Mouse (Mus musculus): Measurements from ENCODE around the gene Parp16. TPM values are rescaled to one million over a fixed set of nuclear protein-coding genes. Genes with fewer than 3 reads are reported as not detected.

Parp16 gene
- polyA plus RNA-seq, 1 experiment: 4.3 TPM

GRCm38 (mm10) chr9:65238191-65238760 lies 43.1 kb downstream of the Parp16 start:
- Histone ChIP-seq H3K27ac (ENCODE audit: control insufficient read depth, insufficient read depth, low read depth, low read length, poor library complexity) (no peak overlapping the region), H3K4me1 (ENCODE audit: control insufficient read depth, insufficient read depth, low read length) (no peaks in the 10 kb centered on the region), H3K4me3 (replicated peaks; ENCODE audit: control insufficient read depth, low read depth, low read length) (no peak overlapping the region)
- WGBS: 84% methylated on average over 13 of the region's 13 CpGs
- TF ChIP-seq POLR2A (IDR thresholded peaks at IDR 0.05; ENCODE audit: borderline replicate concordance, control insufficient read depth, low read depth, low read length): no peak

GRCm38 (mm10) chr9:65239176-65239575 lies 44.0 kb downstream of the Parp16 start:
- H3K4me3 ChIP-seq (replicated peaks; ENCODE audit: control insufficient read depth, low read depth, low read length): no peak overlapping the region
- TF ChIP-seq CTCF (IDR thresholded peaks at IDR 0.05; ENCODE audit: control insufficient read depth, insufficient read depth, low read length): no peak
- TF ChIP-seq POLR2A (IDR thresholded peaks at IDR 0.05; ENCODE audit: borderline replicate concordance, control insufficient read depth, low read depth, low read length): no peak
- WGBS: 88% methylated on average over 4 of the region's 4 CpGs
- H3K27ac ChIP-seq (ENCODE audit: control insufficient read depth, insufficient read depth, low read depth, low read length, poor library complexity): no peak overlapping the region
- H3K4me1 ChIP-seq (ENCODE audit: control insufficient read depth, insufficient read depth, low read length): no peaks in the 10 kb centered on the region

GRCm38 (mm10) chr9:65239731-65240130 lies 44.6 kb downstream of the Parp16 start:
- no peak overlapping the region for H3K4me3 ChIP-seq (replicated peaks; ENCODE audit: control insufficient read depth, low read depth, low read length)
- H3K27ac ChIP-seq (ENCODE audit: control insufficient read depth, insufficient read depth, low read depth, low read length, poor library complexity): no peak overlapping the region
- 86% methylated on average over 5 of the region's 5 CpGs for WGBS
- TF ChIP-seq POLR2A (IDR thresholded peaks at IDR 0.05; ENCODE audit: borderline replicate concordance, control insufficient read depth, low read depth, low read length) (no peak), CTCF (IDR thresholded peaks at IDR 0.05; ENCODE audit: control insufficient read depth, insufficient read depth, low read length) (no peak)
- H3K4me1 ChIP-seq (ENCODE audit: control insufficient read depth, insufficient read depth, low read length): no peaks in the 10 kb centered on the region

GRCm38 (mm10) chr9:65240587-65240986 lies 45.4 kb downstream of the Parp16 start:
- 84% methylated on average over 3 of the region's 3 CpGs for WGBS
- H3K4me1 ChIP-seq (ENCODE audit: control insufficient read depth, insufficient read depth, low read length): no peaks in the 10 kb centered on the region
- H3K4me3 ChIP-seq (replicated peaks; ENCODE audit: control insufficient read depth, low read depth, low read length): no peak overlapping the region
- no peak overlapping the region for H3K27ac ChIP-seq (ENCODE audit: control insufficient read depth, insufficient read depth, low read depth, low read length, poor library complexity)
- TF ChIP-seq CTCF (IDR thresholded peaks at IDR 0.05; ENCODE audit: control insufficient read depth, insufficient read depth, low read length) (no peak), POLR2A (IDR thresholded peaks at IDR 0.05; ENCODE audit: borderline replicate concordance, control insufficient read depth, low read depth, low read length) (no peak)

GRCm38 (mm10) chr9:65241973-65242372 lies 46.8 kb downstream of the Parp16 start:
- no peaks in the 10 kb centered on the region for H3K4me1 ChIP-seq (ENCODE audit: control insufficient read depth, insufficient read depth, low read length)
- no peak for TF ChIP-seq CTCF (IDR thresholded peaks at IDR 0.05; ENCODE audit: control insufficient read depth, insufficient read depth, low read length)
- no peak for TF ChIP-seq POLR2A (IDR thresholded peaks at IDR 0.05; ENCODE audit: borderline replicate concordance, control insufficient read depth, low read depth, low read length)
- WGBS: 55% methylated on average over 5 of the region's 5 CpGs
- H3K27ac ChIP-seq (ENCODE audit: control insufficient read depth, insufficient read depth, low read depth, low read length, poor library complexity): no peak overlapping the region
- no peak overlapping the region for H3K4me3 ChIP-seq (replicated peaks; ENCODE audit: control insufficient read depth, low read depth, low read length)

GRCm38 (mm10) chr9:65243249-65243648 lies 48.1 kb downstream of the Parp16 start:
- 71% methylated on average over 4 of the region's 4 CpGs for WGBS
- no peak overlapping the region for H3K4me3 ChIP-seq (replicated peaks; ENCODE audit: control insufficient read depth, low read depth, low read length)
- no peak for TF ChIP-seq CTCF (IDR thresholded peaks at IDR 0.05; ENCODE audit: control insufficient read depth, insufficient read depth, low read length)
- TF ChIP-seq POLR2A (IDR thresholded peaks at IDR 0.05; ENCODE audit: borderline replicate concordance, control insufficient read depth, low read depth, low read length): no peak
- no peaks in the 10 kb centered on the region for H3K4me1 ChIP-seq (ENCODE audit: control insufficient read depth, insufficient read depth, low read length)
- no peak overlapping the region for H3K27ac ChIP-seq (ENCODE audit: control insufficient read depth, insufficient read depth, low read depth, low read length, poor library complexity)

- Histone ChIP-seq H3K4me3 (replicated peaks; ENCODE audit: control insufficient read depth, low read depth, low read length) (no peak overlapping the region), H3K27ac (ENCODE audit: control insufficient read depth, insufficient read depth, low read depth, low read length, poor library complexity) (no peak overlapping the region), H3K4me1 (ENCODE audit: control insufficient read depth, insufficient read depth, low read length) (no peaks in the 10 kb centered on the region)
- 63% methylated on average over 9 of the region's 9 CpGs for WGBS
- TF ChIP-seq POLR2A (IDR thresholded peaks at IDR 0.05; ENCODE audit: borderline replicate concordance, control insufficient read depth, low read depth, low read length) (no peak), CTCF (IDR thresholded peaks at IDR 0.05; ENCODE audit: control insufficient read depth, insufficient read depth, low read length) (no peak)
These were observed 49.1 kb downstream of the Parp16 start for GRCm38 (mm10) chr9:65244036-65244806.

GRCm38 (mm10) chr9:65247502-65248376 lies 52.6 kb downstream of the Parp16 start:
- Histone ChIP-seq H3K4me3 (replicated peaks; ENCODE audit: control insufficient read depth, low read depth, low read length) (no peak overlapping the region), H3K27ac (ENCODE audit: control insufficient read depth, insufficient read depth, low read depth, low read length, poor library complexity) (no peak overlapping the region), H3K4me1 (ENCODE audit: control insufficient read depth, insufficient read depth, low read length) (no peaks in the 10 kb centered on the region)
- 70% methylated on average over 16 of the region's 16 CpGs for WGBS
- no peak for TF ChIP-seq POLR2A (IDR thresholded peaks at IDR 0.05; ENCODE audit: borderline replicate concordance, control insufficient read depth, low read depth, low read length)
- TF ChIP-seq CTCF (IDR thresholded peaks at IDR 0.05; ENCODE audit: control insufficient read depth, insufficient read depth, low read length): no peak

Measured in bone marrow, adult 2 months (tissue).